Mouse (Mus musculus): ENCODE results near the gene Cnp. TPM values are rescaled to one million over a fixed set of nuclear protein-coding genes. Genes with fewer than 3 reads are reported as not detected.

The Cnp gene
- 26.1 and 28.0 TPM in 2 replicates for polyA plus RNA-seq (2014; fragmentation: Nextera tagmentation; extraction: Ambion mirVana)

GRCm38 (mm10) chr11:100574708-100575483 lies at the start of gene Cnp:
Gene Cnp (plus strand): TSS chr11:100574904.
- peak; percentile 74 for DNase-seq (ENCODE audit: low spot score)
- no peaks in the 10 kb centered on the region for H3K27me3 ChIP-seq (ENCODE audit: control insufficient read depth, insufficient read depth, low read length)
- no peaks in the 10 kb centered on the region for H3K9me3 ChIP-seq (ENCODE audit: control insufficient read depth, low read length)
- peak within 1 kb of the TSS; percentile 58 for H3K4me2 ChIP-seq (ENCODE audit: low read depth)
- peak within 1 kb of the TSS; percentile 54 for H3K9ac ChIP-seq (ENCODE audit: low read length)
- H3K4me1 ChIP-seq (ENCODE audit: control insufficient read depth, insufficient read depth, low read length) = peaks cover 6% of the 10 kb centered on the region
- no peak for ATAC-seq (ENCODE audit: insufficient read depth, low FRiP score, low TSS enrichment)
- H3K36me3 ChIP-seq (ENCODE audit: control insufficient read depth, insufficient read depth, low read length) = peaks cover 2% of the 10 kb centered on the region; the same call in 1 of the 2 replicates
- H3K4me3 ChIP-seq (ENCODE audit: low read depth, low read length) = peak within 1 kb of the TSS; percentile 53
- WGBS = 1% methylated on average over 47 of the region's 47 CpGs
- H3K27ac ChIP-seq (ENCODE audit: low read depth, low read length) = no peak within 1 kb of the TSS

GRCm38 (mm10) chr11:100524987-100525630 lies 49.6 kb upstream of the Cnp start:
- 57% methylated on average over 11 of the region's 11 CpGs for WGBS
- ATAC-seq (ENCODE audit: insufficient read depth, low FRiP score, low TSS enrichment) (no peak), DNase-seq (ENCODE audit: low spot score) (no peak)
- peaks cover 25% of the 10 kb centered on the region for H3K36me3 ChIP-seq (ENCODE audit: control insufficient read depth, insufficient read depth, low read length)
- H3K4me2 ChIP-seq (ENCODE audit: low read depth) = peak overlapping the region; percentile 63
- H3K9me3 ChIP-seq (ENCODE audit: control insufficient read depth, low read length) = no peaks in the 10 kb centered on the region
- H3K9ac ChIP-seq (ENCODE audit: low read length) = peak overlapping the region; percentile 96
- H3K4me3 ChIP-seq (ENCODE audit: low read depth, low read length) = peak overlapping the region; percentile 90; the same call in 1 of the 2 replicates
- peaks cover 20% of the 10 kb centered on the region for H3K4me1 ChIP-seq (ENCODE audit: control insufficient read depth, insufficient read depth, low read length)
- H3K27me3 ChIP-seq (ENCODE audit: control insufficient read depth, insufficient read depth, low read length) = no peaks in the 10 kb centered on the region
- no peak overlapping the region for H3K27ac ChIP-seq (ENCODE audit: low read depth, low read length)

GRCm38 (mm10) chr11:100526052-100526816 lies 48.5 kb upstream of the Cnp start:
- 3% methylated on average over 15 of the region's 15 CpGs for WGBS
- no peak for DNase-seq (ENCODE audit: low spot score)

GRCm38 (mm10) chr11:100527066-100527457 lies 47.6 kb upstream of the Cnp start:
- no peaks in the 10 kb centered on the region for H3K9me3 ChIP-seq (ENCODE audit: control insufficient read depth, low read length)
- ATAC-seq (ENCODE audit: insufficient read depth, low FRiP score, low TSS enrichment) = peak; percentile 55
- peak overlapping the region; percentile 63 for H3K4me2 ChIP-seq (ENCODE audit: low read depth)
- peak; percentile 71 for DNase-seq (ENCODE audit: low spot score)
- peaks cover 20% of the 10 kb centered on the region for H3K4me1 ChIP-seq (ENCODE audit: control insufficient read depth, insufficient read depth, low read length)
- H3K27me3 ChIP-seq (ENCODE audit: control insufficient read depth, insufficient read depth, low read length) = no peaks in the 10 kb centered on the region
- peaks cover 13% of the 10 kb centered on the region for H3K36me3 ChIP-seq (ENCODE audit: control insufficient read depth, insufficient read depth, low read length)
- peak overlapping the region; percentile 90 for H3K4me3 ChIP-seq (ENCODE audit: low read depth, low read length)
- WGBS = under 1% methylated on average over 26 of the region's 26 CpGs
- peak overlapping the region; percentile 96 for H3K9ac ChIP-seq (ENCODE audit: low read length)
- peak overlapping the region; percentile 78 for H3K27ac ChIP-seq (ENCODE audit: low read depth, low read length)

More at GRCm38 (mm10) chr11:100526052-100526816, 48.5 kb upstream of the Cnp start:
- H3K9ac ChIP-seq (ENCODE audit: low read length) = peak overlapping the region; percentile 96
- no peaks in the 10 kb centered on the region for H3K27me3 ChIP-seq (ENCODE audit: control insufficient read depth, insufficient read depth, low read length)
- H3K4me1 ChIP-seq (ENCODE audit: control insufficient read depth, insufficient read depth, low read length) = peaks cover 20% of the 10 kb centered on the region
- peak overlapping the region; percentile 1; the same call in 1 of the 2 replicates for H3K27ac ChIP-seq (ENCODE audit: low read depth, low read length)
- ATAC-seq (ENCODE audit: insufficient read depth, low FRiP score, low TSS enrichment) = no peak
- peak overlapping the region; percentile 90 for H3K4me3 ChIP-seq (ENCODE audit: low read depth, low read length)
- no peaks in the 10 kb centered on the region for H3K9me3 ChIP-seq (ENCODE audit: control insufficient read depth, low read length)
- H3K4me2 ChIP-seq (ENCODE audit: low read depth) = peak overlapping the region; percentile 63
- peaks cover 18% of the 10 kb centered on the region for H3K36me3 ChIP-seq (ENCODE audit: control insufficient read depth, insufficient read depth, low read length)

GRCm38 (mm10) chr11:100527458-100528374 lies 47.0 kb upstream of the Cnp start, which contains the start of gene Acly:
Gene Acly (minus strand): TSS chr11:100528000.
- under 1% methylated on average over 54 of the region's 54 CpGs for whole genome bisulfite sequencing
- peak within 1 kb of the TSS; percentile 78 for H3K27ac ChIP-seq (ENCODE audit: low read depth, low read length)
- H3K9ac ChIP-seq (ENCODE audit: low read length) = peak within 1 kb of the TSS; percentile 96

GRCm38 (mm10) chr11:100528375-100529165 lies 46.1 kb upstream of the Cnp start:
- DNase-seq (ENCODE audit: low spot score) = no peak
- H3K4me1 ChIP-seq (ENCODE audit: control insufficient read depth, insufficient read depth, low read length) = peaks cover 20% of the 10 kb centered on the region
- H3K9me3 ChIP-seq (ENCODE audit: control insufficient read depth, low read length) = no peaks in the 10 kb centered on the region
- peak; percentile 31 for ATAC-seq (ENCODE audit: insufficient read depth, low FRiP score, low TSS enrichment)
- 24% methylated on average over 19 of the region's 19 CpGs for WGBS
- H3K27ac ChIP-seq (ENCODE audit: low read depth, low read length) = peak overlapping the region; percentile 40
- H3K9ac ChIP-seq (ENCODE audit: low read length) = peak overlapping the region; percentile 55
- H3K4me2 ChIP-seq (ENCODE audit: low read depth) = peak overlapping the region; percentile 70
- peak overlapping the region; percentile 90 for H3K4me3 ChIP-seq (ENCODE audit: low read depth, low read length)
- no peaks in the 10 kb centered on the region for H3K27me3 ChIP-seq (ENCODE audit: control insufficient read depth, insufficient read depth, low read length)
- H3K36me3 ChIP-seq (ENCODE audit: control insufficient read depth, insufficient read depth, low read length) = no peaks in the 10 kb centered on the region

More at GRCm38 (mm10) chr11:100527458-100528374, 47.0 kb upstream of the Cnp start, which contains the start of gene Acly:
- peak within 1 kb of the TSS; percentile 70 for H3K4me2 ChIP-seq (ENCODE audit: low read depth)
- DNase-seq (ENCODE audit: low spot score) (peak; percentile 100), ATAC-seq (ENCODE audit: insufficient read depth, low FRiP score, low TSS enrichment) (peak; percentile 96)
- H3K27me3 ChIP-seq (ENCODE audit: control insufficient read depth, insufficient read depth, low read length) = no peaks in the 10 kb centered on the region
- H3K4me1 ChIP-seq (ENCODE audit: control insufficient read depth, insufficient read depth, low read length) = peaks cover 20% of the 10 kb centered on the region
- H3K9me3 ChIP-seq (ENCODE audit: control insufficient read depth, low read length) = no peaks in the 10 kb centered on the region
- H3K4me3 ChIP-seq (ENCODE audit: low read depth, low read length) = peak within 1 kb of the TSS; percentile 90
- H3K36me3 ChIP-seq (ENCODE audit: control insufficient read depth, insufficient read depth, low read length) = peaks cover 7% of the 10 kb centered on the region

GRCm38 (mm10) chr11:100533871-100534270 lies 40.8 kb upstream of the Cnp start:
- no peak overlapping the region for H3K4me3 ChIP-seq (ENCODE audit: low read depth, low read length)
- no peak overlapping the region for H3K9ac ChIP-seq (ENCODE audit: low read length)
- H3K27ac ChIP-seq (ENCODE audit: low read depth, low read length) = no peak overlapping the region
- WGBS = 69% methylated on average over 6 of the region's 6 CpGs
- H3K9me3 ChIP-seq (ENCODE audit: control insufficient read depth, low read length) = no peaks in the 10 kb centered on the region
- DNase-seq (ENCODE audit: low spot score) (no peak), ATAC-seq (ENCODE audit: insufficient read depth, low FRiP score, low TSS enrichment) (no peak)
- H3K4me1 ChIP-seq (ENCODE audit: control insufficient read depth, insufficient read depth, low read length) = no peaks in the 10 kb centered on the region
- H3K4me2 ChIP-seq (ENCODE audit: low read depth) = no peak overlapping the region
- H3K36me3 ChIP-seq (ENCODE audit: control insufficient read depth, insufficient read depth, low read length) = no peaks in the 10 kb centered on the region
- no peaks in the 10 kb centered on the region for H3K27me3 ChIP-seq (ENCODE audit: control insufficient read depth, insufficient read depth, low read length)

Measured in neural tube, embryonic 11.5 days (tissue).